Mouse (Mus musculus) heart, adult 2 months (tissue): ENCODE measurements at regions not wholly inside any gene's neighbourhood (a gene's known extent, or its start where the extent isn't known, plus 50 kb on each side); places are given as distances from the start of the nearest gene placed in this dataset.

ENCODE experiments used
- CTCF ChIP-seq: fragments of 200-600 bp; IDR thresholded peaks from 2 replicates; pipeline ENCODE4 v1.8.1; 2022; ENCODE audit warnings: antibody characterized with exemption, mild to moderate bottlenecking, moderate library complexity
- POLR2A ChIP-seq: fragments of 200-500 bp; IDR thresholded peaks from 2 replicates; pipeline ENCODE4 v1.6.1; 2011; ENCODE audit warnings: mild to moderate bottlenecking, low read depth, low read length, control low read depth; ENCODE audit not compliant: insufficient read depth

DNA sequence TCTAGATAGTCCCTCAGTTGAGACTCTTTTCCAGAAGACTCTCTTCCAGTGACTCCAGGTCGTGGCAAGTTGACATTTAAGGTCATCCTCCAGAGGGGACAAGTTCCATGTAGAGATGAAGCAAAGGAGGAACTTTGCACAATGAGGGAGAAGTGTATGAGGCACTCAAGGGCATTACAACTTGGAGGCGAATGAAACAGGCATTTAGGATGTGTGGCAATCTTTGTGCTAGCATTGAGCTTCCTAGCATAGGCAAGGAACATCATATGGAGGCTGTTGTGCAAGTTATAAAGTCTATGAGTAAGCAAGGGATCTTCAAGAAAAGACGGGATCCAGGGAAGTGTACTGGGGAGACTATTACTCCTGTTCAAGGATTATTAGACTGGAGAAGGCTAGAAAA lies 70.9 kb downstream of the Kctd12 start:
- TF ChIP-seq CTCF (no peak), POLR2A (no peak)
